Mouse (Mus musculus) neural tube, embryonic 15.5 days (tissue): ENCODE results near the gene Rbm15b. TPM values are rescaled to one million over a fixed set of nuclear protein-coding genes. Genes with fewer than 3 reads are reported as not detected.

ENCODE experiments used
- ATAC-seq: fragments of 200-750 bp; cut with Nextera tagmentation; 2 replicates; pipeline ENCODE4 v1.8.0; 2017; ENCODE audit warnings: mild to moderate bottlenecking, moderate TSS enrichment, moderate library complexity; ENCODE audit not compliant: low FRiP score
- H3K27ac ChIP-seq: fragments of 300-500 bp; sonication (generic); replicated peaks from 2 replicates; pipeline ENCODE4 v1.5.1; 2015; ENCODE audit warnings: mild to moderate bottlenecking, inconsistent platforms
- H3K27me3 ChIP-seq: fragments of 300-500 bp; sonication (generic); replicated peaks from 2 replicates; pipeline ENCODE4 v1.6.1; 2015; ENCODE audit warnings: inconsistent platforms
- H3K36me3 ChIP-seq: fragments of 300-500 bp; sonication (generic); 2 replicates; pipeline ENCODE4 v1.6.1; 2015; ENCODE audit warnings: inconsistent platforms
- H3K4me1 ChIP-seq: fragments of 300-500 bp; sonication (generic); 2 replicates; pipeline ENCODE4 v1.6.1; 2015; ENCODE audit warnings: inconsistent platforms
- H3K4me2 ChIP-seq: fragments of 300-500 bp; sonication (generic); 2 replicates; pipeline ENCODE4 v1.6.1; 2015; ENCODE audit warnings: inconsistent platforms, mild to moderate bottlenecking, moderate library complexity
- H3K4me3 ChIP-seq: fragments of 300-500 bp; sonication (generic); replicated peaks from 2 replicates; pipeline ENCODE4 v1.5.1; 2015; ENCODE audit warnings: mild to moderate bottlenecking, inconsistent platforms
- H3K9ac ChIP-seq: fragments of 300-500 bp; sonication (generic); replicated peaks from 2 replicates; pipeline ENCODE4 v1.6.1; 2015; ENCODE audit warnings: mild to moderate bottlenecking, inconsistent platforms
- H3K9me3 ChIP-seq: fragments of 300-500 bp; sonication (generic); replicated peaks from 2 replicates; pipeline ENCODE4 v1.6.1; 2016; ENCODE audit warnings: inconsistent platforms
- WGBS: fragments of 180-500 bp; shearing (Covaris S2); methylation state at CpG from one replicate; pipeline ENCODE4 v1.1.7; 2015; ENCODE audit warnings: mixed read lengths; 5-methylcytosine and 5-hydroxymethylcytosine counted together
- polyA plus RNA-seq: library from polyadenylated mRNA; unstranded; fragments of >200 nt; fragmentation: Nextera tagmentation; extraction: Ambion mirVana; gene quantifications from 2 replicates; pipeline ENCODE4 v1.2.1, GENCODE M21; 2015

Rbm15b gene
- polyA plus RNA-seq, 1 experiment from 2014 or later, result 13.5 TPM

- Histone ChIP-seq H3K27me3 (no peaks in the 10 kb centered on the region), H3K4me3 (no peak overlapping the region), H3K27ac (no peak overlapping the region), H3K4me1 (peaks cover 41% of the 10 kb centered on the region), H3K36me3 (peaks cover 47% of the 10 kb centered on the region), H3K9me3 (no peaks in the 10 kb centered on the region), H3K4me2 (peak overlapping the region; percentile 32), H3K9ac (peak overlapping the region; percentile 4; the same call in 1 of the 2 replicates)
- 55% methylated on average over 3 of the region's 3 CpGs for WGBS
- ATAC-seq, result no peak
Measured at GRCm38 (mm10) chr9:106893327-106893726, 6.1 kb upstream of the Rbm15b start.

GRCm38 (mm10) chr9:106892552-106892875, 5.3 kb upstream of the Rbm15b start:
- Histone ChIP-seq H3K9me3 (no peaks in the 10 kb centered on the region), H3K27ac (peak overlapping the region; percentile 96), H3K4me1 (peaks cover 49% of the 10 kb centered on the region), H3K4me2 (peak overlapping the region; percentile 84), H3K27me3 (no peaks in the 10 kb centered on the region), H3K36me3 (peaks cover 50% of the 10 kb centered on the region), H3K4me3 (peak overlapping the region; percentile 96), H3K9ac (peak overlapping the region; percentile 83)
- WGBS, result 0% methylated on average over 9 of the region's 9 CpGs
- ATAC-seq, result no peak

GRCm38 (mm10) chr9:106891829-106892551, 4.8 kb upstream of the Rbm15b start, which contains the start of gene Manf:
Gene Manf, minus strand, starts transcription at chr9:106891979.
- Histone ChIP-seq H3K27me3 (no peaks in the 10 kb centered on the region), H3K4me2 (peak within 1 kb of the TSS; percentile 84), H3K36me3 (peaks cover 47% of the 10 kb centered on the region), H3K4me1 (peaks cover 53% of the 10 kb centered on the region), H3K9ac (peak within 1 kb of the TSS; percentile 96), H3K4me3 (peak within 1 kb of the TSS; percentile 96), H3K27ac (peak within 1 kb of the TSS; percentile 96), H3K9me3 (no peaks in the 10 kb centered on the region)
- WGBS, result under 1% methylated on average over 59 of the region's 59 CpGs
- peak; percentile 99 for ATAC-seq

GRCm38 (mm10) chr9:106891341-106891741, 4.1 kb upstream of the Rbm15b start:
- 0% methylated on average over 17 of the region's 17 CpGs for WGBS
- ATAC-seq, result no peak

GRCm38 (mm10) chr9:106890496-106891240, 3.4 kb upstream of the Rbm15b start:
- Histone ChIP-seq H3K9me3 (no peaks in the 10 kb centered on the region), H3K27me3 (no peaks in the 10 kb centered on the region), H3K27ac (no peak overlapping the region), H3K4me2 (peak overlapping the region; percentile 84), H3K4me3 (peak overlapping the region; percentile 96), H3K36me3 (peaks cover 38% of the 10 kb centered on the region), H3K9ac (peak overlapping the region; percentile 96), H3K4me1 (peaks cover 56% of the 10 kb centered on the region)
- WGBS, result 67% methylated on average over 8 of the region's 8 CpGs
- ATAC-seq, result no peak

More at GRCm38 (mm10) chr9:106891341-106891741, 4.1 kb upstream of the Rbm15b start:
- Histone ChIP-seq H3K27ac (peak overlapping the region; percentile 90), H3K9me3 (no peaks in the 10 kb centered on the region), H3K9ac (peak overlapping the region; percentile 96), H3K4me2 (peak overlapping the region; percentile 84), H3K27me3 (no peaks in the 10 kb centered on the region), H3K4me3 (peak overlapping the region; percentile 96), H3K4me1 (peaks cover 53% of the 10 kb centered on the region), H3K36me3 (peaks cover 40% of the 10 kb centered on the region)

GRCm38 (mm10) chr9:106889321-106889720, 2.1 kb upstream of the Rbm15b start:
- 88% methylated on average over 9 of the region's 9 CpGs for WGBS
- peaks cover 33% of the 10 kb centered on the region for H3K36me3 ChIP-seq
- no peak for ATAC-seq
- no peak overlapping the region for H3K4me2 ChIP-seq
- no peak overlapping the region for H3K27ac ChIP-seq
- no peaks in the 10 kb centered on the region for H3K27me3 ChIP-seq
- H3K4me3 ChIP-seq, result no peak overlapping the region
- peak overlapping the region; percentile 96; the same call in 1 of the 2 replicates for H3K9ac ChIP-seq
- no peaks in the 10 kb centered on the region for H3K9me3 ChIP-seq
- peaks cover 70% of the 10 kb centered on the region for H3K4me1 ChIP-seq

GRCm38 (mm10) chr9:106888346-106888745, 1.1 kb upstream of the Rbm15b start:
- ATAC-seq, result no peak
- Histone ChIP-seq H3K9ac (no peak overlapping the region), H3K4me2 (no peak overlapping the region)

GRCm38 (mm10) chr9:106885901-106886731, 1.1 kb downstream of the Rbm15b start:
- Histone ChIP-seq H3K9me3 (no peaks in the 10 kb centered on the region), H3K9ac (peak overlapping the region; percentile 91), H3K4me1 (peaks cover 87% of the 10 kb centered on the region), H3K27me3 (no peaks in the 10 kb centered on the region), H3K4me2 (peak overlapping the region; percentile 89), H3K27ac (peak overlapping the region; percentile 87), H3K36me3 (peaks cover 55% of the 10 kb centered on the region), H3K4me3 (peak overlapping the region; percentile 92)
- WGBS, result under 1% methylated on average over 82 of the region's 107 CpGs
- ATAC-seq, result 0 out of 2 replicates have a peak, but pooled peaks have one; percentile 9

More at GRCm38 (mm10) chr9:106888346-106888745, 1.1 kb upstream of the Rbm15b start:
- no peak overlapping the region for H3K4me3 ChIP-seq
- peaks cover 36% of the 10 kb centered on the region for H3K36me3 ChIP-seq
- WGBS, result 94% methylated on average over 3 of the region's 3 CpGs
- H3K27ac ChIP-seq, result no peak overlapping the region
- no peaks in the 10 kb centered on the region for H3K27me3 ChIP-seq
- no peaks in the 10 kb centered on the region for H3K9me3 ChIP-seq
- peaks cover 74% of the 10 kb centered on the region for H3K4me1 ChIP-seq

- Histone ChIP-seq H3K9ac (peak overlapping the region; percentile 91), H3K27ac (peak overlapping the region; percentile 87), H3K27me3 (no peaks in the 10 kb centered on the region), H3K4me2 (peak overlapping the region; percentile 89), H3K4me1 (peaks cover 81% of the 10 kb centered on the region), H3K36me3 (peaks cover 52% of the 10 kb centered on the region), H3K4me3 (peak overlapping the region; percentile 92), H3K9me3 (no peaks in the 10 kb centered on the region)
- 20% methylated on average over 44 of the region's 44 CpGs for WGBS
- no peak for ATAC-seq
Measured at GRCm38 (mm10) chr9:106884996-106885900, 2.0 kb downstream of the Rbm15b start.

- no peak for ATAC-seq
- Histone ChIP-seq H3K4me1 (peaks cover 71% of the 10 kb centered on the region), H3K9ac (peak overlapping the region; percentile 91), H3K27ac (no peak overlapping the region), H3K9me3 (no peaks in the 10 kb centered on the region), H3K4me3 (peak overlapping the region; percentile 92), H3K4me2 (peak overlapping the region; percentile 89), H3K27me3 (no peaks in the 10 kb centered on the region), H3K36me3 (peaks cover 49% of the 10 kb centered on the region)
- WGBS, result 40% methylated on average over 16 of the region's 16 CpGs
Measured at GRCm38 (mm10) chr9:106884306-106884705, 2.9 kb downstream of the Rbm15b start.
